Mouse (Mus musculus): Measurements from ENCODE around the gene Filip1l. TPM values are rescaled to one million over a fixed set of nuclear protein-coding genes. Genes with fewer than 3 reads are reported as not detected.
"Not testable (repeated sequence)": the region's sequence is repeated elsewhere in the genome, so short reads cannot be mapped to it uniquely, and the experiment has no call there.

Gene Filip1l
- total and polyA plus RNA-seq, 2 experiments from 2014 or later: 1.3 to 1.7 TPM

GRCm38 (mm10) chr16:57383266-57383971 lies 30.5 kb downstream of the Filip1l start:
- H3K4me2 ChIP-seq (ENCODE audit: low read depth): no peak overlapping the region
- H3K4me1 ChIP-seq (ENCODE audit: insufficient read depth): no peaks in the 10 kb centered on the region
- H3K9ac ChIP-seq: no peak overlapping the region
- 63% methylated on average over 8 of the region's 8 CpGs for WGBS
- H3K36me3 ChIP-seq (ENCODE audit: insufficient read depth): no peaks in the 10 kb centered on the region
- no peak for ATAC-seq
- H3K9me3 ChIP-seq (ENCODE audit: low read length): no peaks in the 10 kb centered on the region
- no peaks in the 10 kb centered on the region for H3K27me3 ChIP-seq (ENCODE audit: insufficient read depth, low read length)
- H3K4me3 ChIP-seq (ENCODE audit: low read depth, low read length): no peak overlapping the region
- no peak overlapping the region for H3K27ac ChIP-seq (ENCODE audit: low read depth, low read length)
- no peak for DNase-seq
- TF ChIP-seq CTCF (IDR thresholded peaks at IDR 0.05; ENCODE audit: low read depth): no peak

GRCm38 (mm10) chr16:57384274-57384673 lies 31.4 kb downstream of the Filip1l start:
- Histone ChIP-seq H3K4me1 (ENCODE audit: insufficient read depth) (no peaks in the 10 kb centered on the region), H3K9me3 (ENCODE audit: low read length) (no peaks in the 10 kb centered on the region), H3K4me2 (ENCODE audit: low read depth) (no peak overlapping the region), H3K27ac (ENCODE audit: low read depth, low read length) (no peak overlapping the region), H3K36me3 (ENCODE audit: insufficient read depth) (no peaks in the 10 kb centered on the region), H3K9ac (no peak overlapping the region), H3K4me3 (ENCODE audit: low read depth, low read length) (no peak overlapping the region), H3K27me3 (ENCODE audit: insufficient read depth, low read length) (no peaks in the 10 kb centered on the region)
- DNase-seq: no peak
- no peak for TF ChIP-seq CTCF (IDR thresholded peaks at IDR 0.05; ENCODE audit: low read depth)
- ATAC-seq: no peak
- 96% methylated on average over 2 of the region's 2 CpGs for WGBS

- H3K4me3 ChIP-seq (ENCODE audit: low read depth, low read length): no peak overlapping the region
- H3K36me3 ChIP-seq (ENCODE audit: insufficient read depth): no peaks in the 10 kb centered on the region
- H3K27ac ChIP-seq (ENCODE audit: low read depth, low read length): no peak overlapping the region
- no peak overlapping the region for H3K4me2 ChIP-seq (ENCODE audit: low read depth)
- DNase-seq (peak; percentile 66), ATAC-seq (peak; percentile 26)
- no peak overlapping the region for H3K9ac ChIP-seq
- no peaks in the 10 kb centered on the region for H3K9me3 ChIP-seq (ENCODE audit: low read length)
- no peaks in the 10 kb centered on the region for H3K27me3 ChIP-seq (ENCODE audit: insufficient read depth, low read length)
- no peak for TF ChIP-seq CTCF (IDR thresholded peaks at IDR 0.05; ENCODE audit: low read depth)
- 79% methylated on average over 15 of the region's 15 CpGs for WGBS
- H3K4me1 ChIP-seq (ENCODE audit: insufficient read depth): no peaks in the 10 kb centered on the region
These were observed 36.8 kb downstream of the Filip1l start for GRCm38 (mm10) chr16:57389566-57390251.

- not testable (repeated sequence) for H3K27me3 ChIP-seq (ENCODE audit: insufficient read depth, low read length); ATAC-seq; DNase-seq; H3K9ac ChIP-seq; H3K4me3 ChIP-seq (ENCODE audit: low read depth, low read length); H3K4me1 ChIP-seq (ENCODE audit: insufficient read depth); H3K27ac ChIP-seq (ENCODE audit: low read depth, low read length); H3K4me2 ChIP-seq (ENCODE audit: low read depth); H3K9me3 ChIP-seq (ENCODE audit: low read length); H3K36me3 ChIP-seq (ENCODE audit: insufficient read depth)
- 40% methylated on average over 26 of the region's 39 CpGs for WGBS
These were observed 38.3 kb downstream of the Filip1l start for GRCm38 (mm10) chr16:57391171-57391570.

- no peak for ATAC-seq
- Histone ChIP-seq H3K4me1 (ENCODE audit: insufficient read depth) (no peaks in the 10 kb centered on the region), H3K4me2 (ENCODE audit: low read depth) (no peak overlapping the region), H3K9me3 (ENCODE audit: low read length) (no peaks in the 10 kb centered on the region), H3K27me3 (ENCODE audit: insufficient read depth, low read length) (no peaks in the 10 kb centered on the region), H3K27ac (ENCODE audit: low read depth, low read length) (no peak overlapping the region), H3K4me3 (ENCODE audit: low read depth, low read length) (no peak overlapping the region), H3K9ac (no peak overlapping the region), H3K36me3 (ENCODE audit: insufficient read depth) (no peaks in the 10 kb centered on the region)
- WGBS: 78% methylated on average over 2 of the region's 2 CpGs
- no peak for TF ChIP-seq CTCF (IDR thresholded peaks at IDR 0.05; ENCODE audit: low read depth)
- no peak for DNase-seq
These were observed 39.6 kb downstream of the Filip1l start for GRCm38 (mm10) chr16:57392461-57392860.

- no peaks in the 10 kb centered on the region for H3K4me1 ChIP-seq (ENCODE audit: insufficient read depth)
- DNase-seq (peak; percentile 10), ATAC-seq (no peak)
- no peak overlapping the region for H3K4me2 ChIP-seq (ENCODE audit: low read depth)
- H3K9me3 ChIP-seq (ENCODE audit: low read length): no peaks in the 10 kb centered on the region
- no peaks in the 10 kb centered on the region for H3K36me3 ChIP-seq (ENCODE audit: insufficient read depth)
- H3K4me3 ChIP-seq (ENCODE audit: low read depth, low read length): no peak overlapping the region
- WGBS: 61% methylated on average over 11 of the region's 11 CpGs
- TF ChIP-seq CTCF (IDR thresholded peaks at IDR 0.05; ENCODE audit: low read depth): no peak
- H3K27me3 ChIP-seq (ENCODE audit: insufficient read depth, low read length): no peaks in the 10 kb centered on the region
- H3K9ac ChIP-seq: no peak overlapping the region
- H3K27ac ChIP-seq (ENCODE audit: low read depth, low read length): no peak overlapping the region
These were observed 40.3 kb downstream of the Filip1l start for GRCm38 (mm10) chr16:57393161-57393560.

- WGBS: 86% methylated on average over 6 of the region's 6 CpGs
These were observed 43.4 kb downstream of the Filip1l start for GRCm38 (mm10) chr16:57396249-57396648.

More at GRCm38 (mm10) chr16:57396249-57396648, 43.4 kb downstream of the Filip1l start:
- Histone ChIP-seq H3K4me1 (ENCODE audit: insufficient read depth) (no peaks in the 10 kb centered on the region), H3K9me3 (ENCODE audit: low read length) (no peaks in the 10 kb centered on the region), H3K4me2 (ENCODE audit: low read depth) (no peak overlapping the region), H3K4me3 (ENCODE audit: low read depth, low read length) (no peak overlapping the region), H3K36me3 (ENCODE audit: insufficient read depth) (no peaks in the 10 kb centered on the region), H3K9ac (no peak overlapping the region), H3K27ac (ENCODE audit: low read depth, low read length) (no peak overlapping the region), H3K27me3 (ENCODE audit: insufficient read depth, low read length) (no peaks in the 10 kb centered on the region)
- DNase-seq (no peak), ATAC-seq (no peak)
- TF ChIP-seq CTCF (IDR thresholded peaks at IDR 0.05; ENCODE audit: low read depth): no peak
